Mouse (Mus musculus) gastrocnemius, postnatal 36 days (tissue): ENCODE measurements around the gene Unc13a. TPM values are rescaled to one million over a fixed set of nuclear protein-coding genes. Genes with fewer than 3 reads are reported as not detected.

Experiments
- DNase-seq, 2 experiments: peaks; one replicate each; pipeline ENCODE4 v3.0.0; 2022
- intact Hi-C: fragments of 180-260 bp; cut with DNase I; formaldehyde crosslinking; loops from one replicate; pipeline ENCODE4 v1.15.1; 2025
- total RNA-seq, 2 experiments: library from RNA; stranded (reverse); gene quantifications; 2 replicates each; pipeline ENCODE4 v1.2.3; 2021

Gene Unc13a
- total RNA-seq, 2 experiments from 2014 or later: not detected

DNA sequence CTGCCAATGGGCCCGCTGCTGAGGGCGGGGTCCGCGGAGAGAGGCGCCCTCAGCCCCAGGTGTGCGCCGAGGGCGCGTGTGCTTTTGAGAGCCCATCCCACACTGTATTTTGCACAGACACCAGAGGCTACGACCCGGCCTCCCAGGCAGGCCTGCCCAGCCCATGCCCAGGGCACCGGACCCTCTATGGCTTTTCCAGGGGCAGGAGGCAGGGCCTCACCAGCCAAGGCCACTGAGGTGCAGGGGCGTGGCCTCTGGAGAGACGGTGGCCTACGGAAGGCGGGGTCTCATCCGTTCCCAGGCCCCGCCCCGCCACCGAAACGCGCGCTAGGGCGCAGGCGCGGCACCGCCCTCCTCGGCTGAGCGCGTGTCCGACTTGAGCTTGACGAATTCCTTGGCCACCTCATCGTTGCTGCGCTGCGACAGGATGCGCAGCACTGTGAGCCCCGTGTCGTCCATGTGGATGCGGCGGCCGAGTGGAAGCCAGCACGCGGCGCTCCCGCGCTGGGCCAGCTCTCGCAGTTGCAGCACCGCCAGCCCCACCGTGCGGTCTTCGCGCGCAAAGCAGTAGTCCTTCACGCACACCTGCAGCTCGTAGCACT is 42.4 kb downstream of the Unc13a start:
- intact Hi-C loops: no loop called here
- peak; percentile 89 to 94 for DNase-seq

DNA sequence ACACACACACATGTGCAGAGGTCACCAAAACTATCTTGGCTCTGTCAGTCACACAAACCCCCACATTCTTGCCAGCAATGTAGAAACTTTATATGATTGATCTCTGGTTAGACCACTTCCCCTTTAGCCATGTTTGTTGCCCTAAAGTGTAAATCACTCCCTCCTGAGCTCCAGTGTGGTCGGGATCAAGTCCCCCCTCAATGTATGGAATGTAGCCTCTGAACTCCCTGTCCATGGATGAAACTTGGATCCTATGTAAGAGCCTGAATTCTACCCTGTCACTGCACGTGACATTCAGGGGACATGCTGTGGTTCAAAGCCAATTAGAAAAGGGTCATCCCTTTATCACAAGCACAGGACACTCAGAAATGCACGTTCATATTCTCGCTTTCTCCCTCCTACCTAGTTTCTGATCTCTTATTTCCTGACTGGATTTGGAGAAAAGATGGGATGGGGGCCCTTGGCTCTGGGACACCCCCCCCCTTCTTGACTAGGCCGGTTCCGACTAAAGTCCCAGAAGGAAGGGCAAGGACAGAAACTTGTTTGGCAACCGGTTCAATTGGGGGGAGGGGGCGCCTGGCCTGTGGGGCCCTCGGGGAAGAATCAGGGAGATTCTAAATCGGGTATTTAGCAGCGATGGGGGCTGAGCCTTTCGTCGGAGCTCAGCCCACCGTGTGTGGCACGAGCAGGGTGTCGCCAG is 43.0 kb downstream of the Unc13a start:
- no peak for DNase-seq
- intact Hi-C loops: no loop called here

DNA sequence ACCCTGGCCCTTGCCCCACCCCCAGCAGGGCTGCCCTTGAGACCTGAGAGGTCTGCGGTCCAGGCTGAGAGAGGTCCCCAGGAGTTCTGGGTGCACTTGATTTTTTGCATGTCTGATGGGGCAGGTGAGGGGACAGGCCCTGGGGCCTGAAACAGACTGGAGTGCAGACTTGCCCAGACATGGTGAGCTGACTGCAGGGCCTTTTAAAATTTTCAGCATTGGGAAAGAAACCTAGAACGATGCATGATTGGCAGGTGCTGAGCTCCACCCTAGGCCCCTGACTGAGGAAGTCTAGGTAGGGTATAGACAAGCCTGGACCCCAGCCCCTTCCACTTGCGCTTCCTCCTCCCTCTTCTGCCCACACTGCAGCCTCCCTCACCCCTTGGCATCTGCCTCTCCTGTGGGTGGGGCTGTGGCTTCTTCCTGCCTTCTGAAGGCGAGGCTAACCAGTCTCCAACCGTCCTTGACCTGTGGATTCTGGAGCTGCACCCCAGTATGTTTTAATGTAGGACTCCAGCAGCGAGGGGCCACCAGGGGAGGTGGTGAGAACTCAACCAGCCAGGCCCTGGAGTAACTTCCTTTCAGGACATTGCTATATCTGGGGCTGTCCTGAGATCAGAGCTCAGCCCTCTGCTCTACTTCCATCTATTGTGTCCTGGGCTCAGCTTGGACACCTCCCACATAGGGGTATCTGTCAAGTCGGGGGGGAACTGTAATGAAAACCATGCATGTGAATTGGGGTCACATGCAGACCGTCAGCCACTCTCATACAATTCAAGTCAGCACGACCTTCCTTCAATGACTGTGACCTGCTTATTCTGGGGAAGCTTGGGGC is 44.1 kb downstream of the Unc13a start:
- intact Hi-C loops: no loop called here
- no peak for DNase-seq

DNA sequence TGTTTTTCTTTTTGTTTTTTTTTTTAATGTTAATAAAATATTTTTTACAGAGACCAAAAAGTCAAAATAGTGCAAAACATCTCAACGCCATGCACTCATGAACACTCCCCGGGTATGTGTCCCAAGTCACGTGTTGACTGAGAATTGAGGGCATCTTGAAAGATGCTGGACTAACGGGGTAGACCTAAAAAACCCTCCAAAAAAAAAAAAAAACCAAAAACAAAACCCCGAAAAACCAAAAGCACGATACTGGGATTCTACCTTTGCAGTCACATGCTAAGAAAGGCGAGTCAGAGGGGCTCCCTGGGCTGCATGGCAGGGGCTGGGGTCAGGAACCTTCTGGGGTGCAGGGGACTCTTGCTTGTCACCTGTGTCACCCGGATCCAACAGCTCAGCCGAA is 44.8 kb downstream of the Unc13a start:
- no peak for DNase-seq
- intact Hi-C loops: no loop called here

DNA sequence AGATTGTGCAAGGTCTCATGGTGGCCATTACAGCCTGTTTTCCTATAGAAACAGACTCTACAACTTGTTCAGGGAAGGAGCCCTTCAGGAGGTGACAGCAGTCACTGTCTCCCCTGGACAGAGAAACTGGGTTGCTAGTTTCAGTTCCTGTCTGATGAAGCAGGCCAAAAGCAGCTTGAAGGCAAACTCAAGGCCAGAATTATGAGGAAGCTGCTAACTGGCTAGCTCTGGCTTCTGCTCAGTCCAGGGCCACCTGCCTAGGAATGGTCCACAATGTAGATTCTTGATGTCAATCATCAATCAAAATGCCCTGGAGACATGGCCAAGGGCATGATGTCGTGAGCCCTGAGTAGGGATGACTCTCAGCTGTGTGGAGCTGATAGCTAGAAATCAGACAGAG is 46.5 kb downstream of the Unc13a start:
- intact Hi-C loops: no loop called here
- DNase-seq: no peak

DNA sequence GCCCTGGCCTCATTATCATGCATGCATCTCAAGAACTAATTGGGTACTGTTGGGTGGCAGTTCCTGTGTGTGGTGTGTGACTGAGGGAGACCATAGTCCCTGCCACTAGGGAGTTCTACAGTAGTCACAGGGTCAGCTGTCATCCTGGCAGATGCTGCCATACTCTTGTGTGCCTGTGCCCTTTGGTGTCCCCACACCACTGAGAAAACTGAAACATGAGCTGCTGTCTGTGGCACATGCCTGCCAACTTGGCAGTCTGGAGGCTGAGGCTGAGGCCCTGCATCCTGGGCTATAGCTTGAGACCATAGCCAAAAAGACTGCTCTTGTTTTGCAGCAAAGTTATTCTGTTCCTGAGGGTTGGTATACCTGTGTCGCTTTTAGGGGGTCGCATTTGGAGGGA is 51.8 kb downstream of the Unc13a start:
- intact Hi-C loops: no loop called here
- DNase-seq: peak; percentile 37 to 41

DNA sequence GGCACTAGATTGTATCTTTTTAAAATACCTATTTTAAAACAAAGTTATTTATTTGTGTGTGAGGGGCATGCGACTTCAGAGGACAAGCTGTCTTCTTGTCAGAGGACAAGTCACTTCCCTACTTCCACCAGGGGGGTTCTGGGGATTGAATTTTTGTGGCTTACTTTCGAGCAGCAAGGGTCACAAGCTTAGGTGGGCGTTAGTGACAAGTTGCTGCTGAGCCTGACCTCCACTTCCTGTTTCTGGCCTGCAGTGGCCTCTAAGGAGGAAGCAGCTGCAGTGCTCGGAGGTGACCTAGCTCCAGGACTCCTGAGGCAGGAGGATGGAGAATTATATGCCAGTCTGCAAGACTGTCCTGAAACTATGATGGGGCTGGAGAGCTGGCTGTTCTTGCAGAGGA is 58.1 kb downstream of the Unc13a start:
- DNase-seq: no peak
- intact Hi-C loops: no loop called here

DNA sequence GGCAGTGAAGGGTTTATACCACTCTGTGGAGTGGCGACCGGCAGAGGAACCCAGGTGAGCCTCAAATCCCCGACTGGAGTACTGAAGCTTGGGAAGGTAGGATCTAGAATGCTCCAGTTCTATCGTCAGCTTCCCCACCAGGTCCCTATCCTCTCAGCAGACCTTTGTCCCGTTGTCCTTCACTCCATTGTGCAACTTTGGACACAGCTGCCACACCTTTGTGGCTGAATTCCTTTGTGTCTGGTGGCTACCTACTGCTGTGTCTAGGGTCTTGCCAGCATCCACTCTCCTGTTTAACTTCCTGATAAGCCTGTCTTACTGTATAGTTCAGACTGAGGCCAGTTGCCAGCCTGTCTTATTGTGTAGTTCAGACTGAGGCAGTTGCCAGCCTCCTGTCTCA is 59.4 kb downstream of the Unc13a start:
- DNase-seq: no peak
- intact Hi-C loops: no loop called here

DNA sequence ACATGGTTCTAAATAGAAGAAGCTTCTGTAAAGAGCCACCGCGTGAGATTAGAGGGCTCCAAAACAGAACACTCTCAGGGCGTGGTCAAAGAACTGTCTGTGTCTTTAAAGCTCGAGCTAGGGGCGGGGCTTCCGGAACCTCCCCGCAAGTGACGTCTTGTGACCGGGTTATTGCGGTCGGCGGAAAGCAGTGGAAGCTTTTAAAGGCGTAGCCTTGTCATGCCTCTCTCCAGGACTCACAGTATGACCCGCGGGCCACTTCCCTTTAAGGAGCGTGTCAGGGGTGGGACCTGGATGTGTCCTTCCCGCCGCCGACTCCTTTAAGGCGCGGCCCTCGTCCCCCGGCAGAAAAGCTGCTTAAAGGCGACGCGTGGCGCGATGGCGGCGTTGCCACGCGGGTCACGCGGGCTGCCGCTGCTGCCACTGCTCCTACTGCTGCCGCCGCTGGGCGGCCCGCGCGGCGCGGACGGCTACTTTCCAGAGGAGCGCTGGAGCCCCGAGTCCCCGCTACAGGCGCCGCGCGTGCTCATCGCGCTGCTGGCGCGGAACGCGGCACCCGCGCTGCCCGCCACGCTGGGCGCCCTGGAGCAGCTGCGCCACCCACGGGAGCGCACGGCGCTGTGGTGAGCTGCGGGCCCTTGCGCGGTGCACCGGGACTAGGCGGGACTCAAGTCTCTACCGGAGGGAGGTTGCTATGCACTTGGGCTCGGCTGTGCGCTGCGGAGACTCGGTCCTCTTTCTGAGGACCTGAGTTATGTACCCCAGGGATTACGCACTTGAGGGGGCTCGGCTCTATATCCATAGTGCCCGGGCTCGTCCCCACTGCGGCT is 60.5 kb downstream of the Unc13a start, which contains the start of gene Colgalt1:
Gene Colgalt1 (plus strand): TSS at position 177 of the 830 bp plus-strand sequence.
- DNase-seq: peak; percentile 89 to 97
- intact Hi-C loops: no loop called here

DNA sequence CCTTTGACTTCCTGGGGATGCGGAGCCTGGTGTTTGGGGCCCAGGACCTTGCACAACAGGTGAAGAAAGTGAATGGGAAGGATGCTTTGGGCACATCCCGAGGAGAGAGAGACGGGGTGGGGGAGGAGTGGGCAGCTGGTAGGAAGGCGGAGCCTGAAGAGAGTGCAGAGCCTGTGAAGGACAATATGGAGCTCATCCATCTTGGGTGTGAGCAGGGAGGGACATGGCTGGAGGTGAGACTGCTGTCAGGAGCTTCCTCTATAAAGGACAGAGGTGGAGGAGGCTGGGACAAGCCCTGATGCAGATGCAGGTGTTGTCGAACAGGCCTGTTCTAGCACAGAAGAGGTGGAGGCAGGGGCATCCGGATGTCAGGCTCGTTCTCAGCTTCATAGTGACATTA is 67.5 kb downstream of the Unc13a start:
- DNase-seq: no peak
- intact Hi-C loops: no loop called here

DNA sequence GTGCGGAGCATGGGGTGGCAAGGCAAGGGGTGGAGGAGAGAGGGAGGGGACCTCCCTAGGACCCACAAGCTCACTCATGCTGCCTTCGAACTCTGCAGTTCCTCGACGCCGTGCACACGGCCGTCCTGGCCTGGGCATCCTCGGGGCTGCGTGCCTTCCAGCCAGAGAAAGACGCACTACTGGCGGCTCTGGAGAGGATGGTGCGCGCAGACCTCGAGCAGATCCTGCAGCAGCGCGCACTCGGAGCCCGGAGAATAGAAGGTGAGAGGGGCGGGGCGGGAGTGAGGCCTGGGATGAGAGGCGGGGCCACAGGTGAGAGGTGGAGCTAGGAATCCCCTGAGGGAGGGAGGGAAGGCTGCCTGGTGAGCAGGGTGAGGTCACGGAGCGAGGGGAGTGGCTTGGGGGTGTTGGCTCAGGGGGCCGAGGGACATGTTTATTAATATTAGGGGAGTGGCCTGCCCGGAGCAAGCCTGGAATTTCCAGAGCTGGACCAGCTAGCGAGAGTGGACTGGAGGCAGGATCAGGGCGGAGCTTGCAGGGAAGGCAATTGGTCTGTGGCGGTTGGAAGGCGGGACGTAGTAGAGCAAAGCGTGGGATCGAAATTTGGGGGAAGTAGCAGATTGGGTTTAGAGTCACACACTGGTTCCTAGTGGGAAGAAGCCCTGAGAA is 68.8 kb downstream of the Unc13a start:
- peak; percentile 42 for DNase-seq
- intact Hi-C loops: no loop called here

DNA sequence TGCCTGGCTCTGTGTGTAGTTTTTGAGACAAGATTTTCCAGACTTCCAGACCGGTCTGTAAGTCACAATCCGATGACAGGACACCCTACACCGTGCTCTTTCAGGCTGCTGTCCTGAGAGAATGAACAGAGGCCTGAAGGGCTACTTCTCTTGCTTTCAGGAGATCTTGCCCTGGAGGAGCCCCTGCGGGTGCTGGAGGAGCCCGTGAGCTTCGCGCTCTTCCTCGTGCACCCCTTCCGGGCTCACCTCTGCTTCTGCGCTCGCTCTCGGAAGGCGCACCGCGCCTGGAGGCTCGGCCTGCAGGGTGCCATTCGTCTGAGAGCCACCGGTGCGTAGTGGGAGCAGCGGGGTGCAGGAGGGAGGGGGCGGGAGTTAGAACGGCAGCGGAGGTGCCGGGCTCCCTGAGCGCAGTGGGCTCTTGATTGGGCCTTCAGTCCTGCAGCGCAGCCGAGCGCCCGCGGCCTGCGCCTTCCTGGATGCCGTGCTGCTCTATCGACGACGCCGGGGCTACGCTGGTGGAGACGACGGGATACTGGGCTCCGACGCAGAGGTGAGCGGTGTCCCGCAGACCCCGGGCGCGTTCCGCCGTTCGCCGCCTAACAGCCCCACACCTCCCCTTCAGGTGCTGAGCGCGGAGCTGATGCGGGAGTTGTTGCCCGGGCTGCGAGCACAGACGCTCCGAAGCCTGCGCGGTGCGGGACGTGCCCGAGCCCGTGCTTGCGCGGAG is 69.5 kb downstream of the Unc13a start:
- intact Hi-C loops: no loop called here
- no peak for DNase-seq

DNA sequence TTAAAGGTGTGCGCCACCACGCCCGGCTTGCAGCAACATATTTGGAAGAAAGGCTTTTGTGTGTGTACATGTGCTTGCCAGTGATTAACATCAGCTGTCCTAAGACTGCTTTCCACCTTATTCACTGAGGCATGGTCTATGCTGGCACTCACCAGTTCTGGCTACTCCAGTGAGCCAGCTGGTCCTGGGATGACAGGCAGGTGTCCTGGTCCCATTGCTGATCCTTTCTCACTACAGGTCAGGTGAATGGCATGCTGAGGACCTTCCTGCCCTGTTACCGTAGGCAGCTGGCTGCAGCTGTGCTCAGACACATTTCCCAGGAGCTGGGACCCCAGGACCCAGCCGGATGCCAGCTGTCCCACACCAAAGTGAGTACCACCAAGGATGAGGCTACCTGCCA is 72.7 kb downstream of the Unc13a start:
- intact Hi-C loops: loop anchor here (5.0 kb wide), 1 partner anchor 33 kb away; no protein-coding TSS in a partner anchor

DNA sequence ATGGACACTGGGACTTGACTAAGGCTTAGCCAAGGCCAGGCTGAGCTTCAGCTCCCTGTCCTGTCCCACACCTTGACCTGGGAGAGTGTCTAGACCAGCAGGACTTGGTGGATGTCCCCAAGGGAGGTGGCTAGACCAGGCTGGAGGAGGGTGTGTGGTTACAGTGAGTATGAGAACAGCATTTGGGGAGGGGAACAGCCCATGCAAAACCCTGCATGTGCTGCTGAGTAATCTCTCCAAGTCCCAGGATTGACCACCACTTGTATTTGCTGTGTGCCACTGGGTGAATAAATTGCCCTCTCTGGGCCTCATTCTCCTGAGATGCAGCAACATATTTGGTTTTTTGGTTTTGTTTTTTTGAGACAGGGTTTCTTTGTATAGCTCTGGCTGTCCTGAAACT is 73.2 kb downstream of the Unc13a start:
- no peak for DNase-seq
- intact Hi-C loops: loop anchor here (5.0 kb wide), 1 partner anchor 34 kb away; no protein-coding TSS in a partner anchor

More for the DNA sequence above, 72.7 kb downstream of the Unc13a start:
- no peak for DNase-seq

DNA sequence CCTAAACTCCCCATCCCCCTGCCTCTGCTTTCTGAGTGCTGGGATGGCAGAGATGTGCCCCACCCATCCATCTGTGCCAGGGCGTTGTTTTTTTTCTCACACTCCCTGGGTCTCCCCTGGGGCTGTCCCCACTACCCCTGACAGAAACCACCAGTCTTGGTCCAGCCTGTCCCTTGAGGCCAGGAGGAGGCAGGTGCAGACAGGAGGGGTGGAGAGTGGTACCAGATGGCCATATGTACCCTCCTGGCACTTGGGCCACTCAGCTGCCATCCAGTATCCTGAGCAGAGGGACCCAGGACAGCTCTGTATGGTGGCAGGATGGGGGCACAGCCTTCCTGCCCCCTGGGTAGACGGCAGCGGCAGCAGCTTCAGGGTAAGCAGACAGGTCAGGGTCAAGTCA is 74.1 kb downstream of the Unc13a start, which contains the start of gene Fam129c:
Gene Fam129c (plus strand): TSS at position 198 of the 400 bp plus-strand sequence.
- DNase-seq: no peak
- intact Hi-C loops: loop anchor here (1.0 to 5.0 kb wide), 3 partner anchors 34 to 63 kb away; no protein-coding TSS in a partner anchor

DNA sequence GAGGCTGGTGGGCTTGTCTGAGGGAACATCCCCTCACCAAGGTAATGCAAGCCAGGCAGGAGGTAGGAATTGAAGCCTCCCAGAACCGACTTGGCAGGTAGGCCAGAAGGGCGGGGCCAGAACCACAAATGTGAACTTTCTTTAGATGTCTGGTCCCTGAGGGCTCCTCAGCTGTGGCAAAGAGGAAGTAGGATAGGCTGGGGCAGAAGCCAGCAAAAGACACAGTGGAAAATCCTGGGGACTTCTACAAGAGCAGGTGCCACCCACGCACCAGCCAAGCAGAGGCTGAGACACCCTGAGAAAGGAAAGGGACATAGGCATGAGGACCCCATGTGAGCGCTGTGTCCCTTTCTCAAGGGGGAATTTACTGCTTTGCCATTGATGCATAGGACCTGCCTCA is 74.8 kb downstream of the Unc13a start:
- intact Hi-C loops: loop anchor here (1.0 to 5.0 kb wide), 3 partner anchors 33 to 64 kb away; no protein-coding TSS in a partner anchor

DNA sequence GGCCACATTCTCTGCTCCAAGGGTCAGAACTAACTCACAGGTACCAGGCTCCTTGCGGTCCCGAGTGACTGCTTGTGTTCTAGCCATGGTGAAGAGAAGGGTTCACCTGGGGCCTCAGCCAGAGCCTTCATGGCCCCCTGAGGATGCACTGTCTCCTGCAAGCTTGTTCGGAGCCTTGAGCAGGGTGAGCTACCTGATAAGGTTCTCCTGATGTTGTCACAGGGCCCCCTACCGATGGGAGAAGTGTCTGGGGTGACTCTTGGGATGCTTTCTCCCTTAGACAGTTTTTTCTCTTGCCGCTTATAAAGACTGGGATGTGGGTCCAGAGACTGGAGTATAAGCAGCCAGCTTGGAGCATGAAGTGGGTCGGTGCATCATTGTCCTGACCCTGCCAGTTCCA is 75.2 kb downstream of the Unc13a start:
- intact Hi-C loops: loop anchor here (2.0 to 5.0 kb wide), 2 partner anchors 36 to 64 kb away; no protein-coding TSS in a partner anchor
- DNase-seq: no peak

More for the DNA sequence above, 74.8 kb downstream of the Unc13a start:
- DNase-seq: no peak

DNA sequence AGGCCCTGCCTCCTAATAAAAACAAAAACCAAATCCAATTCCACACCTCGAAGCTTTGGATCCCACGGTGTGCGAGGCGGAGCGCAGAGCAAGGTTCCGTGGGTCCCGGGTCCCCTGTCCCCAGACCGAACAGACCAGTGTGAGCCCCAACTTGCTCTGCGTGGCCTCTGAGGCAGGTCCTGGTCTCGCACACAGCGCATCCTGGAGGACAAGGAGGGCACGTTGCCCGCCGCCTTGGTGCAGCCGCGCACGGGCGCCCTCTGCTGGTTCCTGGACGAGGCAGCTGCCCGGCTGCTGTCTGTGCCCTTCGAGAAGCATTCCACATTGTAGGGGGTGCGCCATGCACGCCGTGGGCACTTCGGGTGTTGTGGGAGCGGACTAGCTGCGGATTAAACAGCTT is 75.7 kb downstream of the Unc13a start:
- intact Hi-C loops: loop anchor here (2.0 to 5.0 kb wide), 2 partner anchors 36 to 65 kb away; no protein-coding TSS in a partner anchor
- peak; percentile 83 to 88 for DNase-seq

DNA sequence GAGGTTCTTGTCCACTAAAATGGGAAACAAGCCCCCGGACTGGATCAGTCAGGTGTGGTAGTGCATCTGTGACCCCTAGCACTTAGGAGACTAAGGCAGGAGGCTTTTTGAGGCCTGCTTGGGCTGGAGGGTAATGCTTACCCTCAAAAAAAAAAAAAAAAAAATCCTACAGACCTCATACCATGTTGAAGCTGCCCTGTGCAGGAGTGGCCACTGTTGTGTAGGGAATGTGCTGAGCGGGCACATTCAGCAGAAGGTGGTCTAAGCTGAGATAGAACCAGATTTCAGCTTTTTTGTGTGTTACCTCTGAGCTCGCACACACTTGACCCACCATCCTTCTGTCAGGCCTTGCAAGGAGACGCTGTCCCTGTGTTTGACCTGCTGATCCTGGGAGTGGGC is 77.2 kb downstream of the Unc13a start:
- intact Hi-C loops: no loop called here
- DNase-seq: no peak
